Mouse (Mus musculus) ZHBTc4 (cell line): ENCODE data around the gene Nfatc2.
A peak's percentile ranks its signal among the peaks of the same experiment; 100 is the strongest.

Experiments
- DNase-seq: peaks from one replicate; pipeline ENCODE4 v3.0.0-alpha.2; 2011; ENCODE audit warnings: low read depth, low spot score

Nfatc2 gene

DNA sequence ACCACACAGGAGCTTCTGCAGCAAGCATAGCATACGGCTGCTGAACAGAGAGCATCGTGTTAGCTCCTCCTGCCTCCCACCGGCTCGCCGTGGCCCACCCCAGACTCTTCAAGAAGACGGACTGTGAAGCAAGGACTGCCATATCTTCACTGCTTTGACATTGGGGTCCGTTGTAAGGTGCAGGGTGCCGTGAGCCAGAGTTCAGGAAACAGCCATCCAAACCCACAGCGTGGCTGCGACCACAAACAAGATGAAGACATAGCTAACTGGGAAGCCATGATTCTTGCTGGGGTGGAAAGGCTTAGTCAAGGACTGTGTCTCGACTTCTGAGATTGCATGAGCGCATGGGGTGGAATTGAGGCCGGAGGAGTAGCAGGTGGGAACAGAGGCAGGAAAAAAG, 111.5 kb downstream of the Nfatc2 start:
- DNase-seq, result no peak

DNA sequence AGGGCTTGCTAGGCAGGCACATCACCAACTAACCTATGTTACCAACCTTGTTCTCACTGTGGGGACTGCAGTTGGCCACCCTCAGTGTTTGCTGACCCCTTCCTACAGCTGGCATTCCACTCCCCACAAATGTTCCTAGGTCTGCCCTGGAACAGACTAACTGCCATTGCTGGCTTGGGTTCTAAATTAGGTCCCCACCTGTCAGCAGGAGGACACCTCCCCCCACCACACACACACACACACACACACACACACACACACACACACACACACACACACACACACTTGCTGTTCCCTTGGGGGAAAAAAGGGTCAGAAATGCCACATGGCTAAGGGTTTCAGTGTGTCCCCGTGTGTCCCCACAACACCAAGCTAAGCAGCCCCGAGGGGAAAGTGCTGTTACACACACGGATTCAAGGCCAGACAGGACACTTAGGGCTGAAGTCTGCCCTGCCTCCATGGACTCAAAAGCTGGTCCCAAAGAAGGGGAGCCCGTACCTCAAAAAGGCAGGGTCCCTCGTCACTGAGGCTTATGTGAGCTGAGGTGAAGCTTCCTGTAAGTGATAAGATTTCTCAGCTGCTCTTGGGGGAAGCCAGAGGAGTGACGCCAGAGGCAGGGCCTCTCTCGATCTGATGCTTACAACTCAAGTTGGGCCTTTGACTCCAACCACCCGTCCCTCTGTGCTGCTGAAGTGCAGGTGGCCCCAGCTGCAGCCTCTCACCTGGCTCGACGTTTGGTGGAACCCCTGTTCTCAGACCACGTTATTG, 113.1 kb downstream of the Nfatc2 start:
- no peak for DNase-seq

DNA sequence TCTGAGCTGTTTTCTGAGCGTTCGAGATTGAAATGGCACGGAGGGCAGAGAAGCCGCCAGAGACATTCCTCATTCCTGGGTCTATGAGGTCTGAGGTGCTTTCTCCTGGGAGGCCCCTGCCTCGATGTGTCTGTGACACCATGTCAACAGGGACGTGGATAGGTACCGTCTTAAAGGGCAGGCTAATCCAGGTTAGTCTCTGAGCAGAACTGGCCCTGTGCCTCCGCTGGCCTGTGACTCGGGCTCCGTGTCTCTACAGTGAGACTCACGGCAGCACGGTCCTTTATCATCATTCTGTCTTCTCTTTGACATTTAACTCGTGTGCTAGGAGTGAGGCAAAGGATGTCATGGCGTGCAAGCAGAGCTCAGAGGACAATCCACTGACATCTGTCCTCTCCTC, 120.3 kb downstream of the Nfatc2 start:
- DNase-seq, result no peak

DNA sequence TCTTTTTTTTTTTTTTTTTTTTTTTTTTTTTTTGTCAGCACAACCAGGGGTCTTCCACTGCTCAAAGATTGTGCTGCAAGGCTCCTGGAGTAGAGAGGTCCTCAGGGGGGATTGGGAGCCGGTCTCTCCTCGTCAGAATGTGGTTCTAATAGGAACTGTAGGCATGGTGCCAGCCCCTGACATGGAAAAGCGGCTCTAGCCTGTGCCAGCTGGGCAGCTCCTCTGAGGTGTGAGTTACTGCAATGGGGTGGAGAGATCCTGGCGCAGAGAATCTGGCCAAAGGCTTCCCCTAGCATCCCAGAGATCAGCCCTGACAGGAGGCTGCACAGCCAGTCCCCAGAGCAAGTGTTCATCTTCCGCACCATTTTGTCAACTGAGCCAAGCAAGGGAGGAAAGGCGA, 120.8 kb downstream of the Nfatc2 start:
- no peak for DNase-seq

DNA sequence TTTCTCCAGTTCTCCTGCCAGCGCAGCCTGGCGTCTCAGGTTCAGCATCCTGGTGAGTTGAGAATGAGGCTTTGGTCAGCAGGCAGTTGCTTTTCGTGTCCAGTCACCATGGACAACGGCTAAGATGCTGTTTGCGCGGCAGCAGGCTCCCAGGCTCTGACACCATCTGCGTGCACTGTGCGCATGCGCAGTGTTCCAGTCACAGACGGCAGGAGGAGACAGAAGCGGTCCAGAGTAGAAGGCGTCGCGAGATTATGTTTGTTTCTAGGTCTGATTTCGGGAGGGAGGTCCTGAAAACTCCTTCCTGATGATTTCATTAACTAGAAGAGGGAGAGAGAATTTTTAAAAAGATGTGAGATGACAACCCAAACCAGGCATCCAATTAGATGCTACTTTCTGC, 121.5 kb downstream of the Nfatc2 start:
- DNase-seq, result peak; percentile 79

DNA sequence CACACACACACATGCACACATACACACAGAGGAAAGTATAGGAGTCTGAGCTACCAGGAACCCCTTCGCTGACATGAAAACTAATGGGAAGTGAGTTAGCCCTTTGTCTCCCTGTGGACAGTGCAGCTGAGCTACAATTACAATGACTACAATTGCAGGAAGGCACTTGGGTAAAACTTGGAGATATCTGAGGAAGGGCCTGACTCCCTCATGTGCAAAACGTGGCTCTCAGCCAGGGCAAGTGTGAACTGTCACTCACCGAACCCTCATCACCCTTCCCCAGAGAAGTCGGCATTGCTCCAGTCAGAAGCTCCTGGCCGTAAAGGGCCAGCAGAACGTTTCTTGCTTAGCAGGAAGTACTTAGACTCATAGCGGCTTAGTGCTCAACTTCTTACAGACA, 123.0 kb downstream of the Nfatc2 start:
- DNase-seq, result no peak

DNA sequence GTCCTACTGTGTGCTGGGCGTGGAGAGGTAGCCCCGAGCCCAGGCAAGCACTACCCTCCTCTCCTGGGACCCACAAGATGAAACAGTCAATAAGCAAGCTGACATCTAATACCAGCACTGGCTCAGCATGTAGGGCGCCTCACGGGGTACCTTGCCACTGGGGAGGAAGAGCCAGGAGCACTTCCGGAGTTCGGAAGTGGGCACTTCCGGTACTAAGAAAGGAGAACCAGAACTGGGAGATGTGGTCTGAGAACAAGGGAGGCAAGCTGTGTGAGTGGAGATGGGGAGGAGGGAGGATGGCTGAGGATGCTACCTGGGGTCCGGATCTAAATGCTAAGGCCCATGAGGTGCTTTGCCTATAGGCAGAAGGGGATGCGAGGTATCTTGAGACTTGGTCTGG, 128.0 kb downstream of the Nfatc2 start:
- DNase-seq, result no peak

DNA sequence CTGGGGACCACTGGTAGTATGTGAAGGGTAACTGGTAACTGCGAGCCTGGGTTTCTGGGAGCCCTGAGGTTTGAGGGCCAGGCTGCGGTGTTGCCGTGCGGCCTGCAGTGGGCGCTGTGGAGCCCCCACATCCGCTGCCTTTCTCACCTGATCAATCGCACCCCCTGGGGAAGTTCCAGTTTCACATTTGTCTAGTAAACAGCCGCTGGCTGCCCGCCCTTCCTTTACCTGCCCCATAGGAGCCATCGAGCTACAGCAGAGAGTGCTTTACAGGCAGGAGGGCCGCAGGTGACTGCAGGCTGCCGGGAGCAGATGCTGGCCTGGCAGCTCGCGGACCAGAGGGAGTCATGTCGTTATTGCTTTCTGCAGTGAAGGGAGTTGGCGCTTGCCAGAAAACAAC, 128.6 kb downstream of the Nfatc2 start:
- peak; percentile 84 for DNase-seq

DNA sequence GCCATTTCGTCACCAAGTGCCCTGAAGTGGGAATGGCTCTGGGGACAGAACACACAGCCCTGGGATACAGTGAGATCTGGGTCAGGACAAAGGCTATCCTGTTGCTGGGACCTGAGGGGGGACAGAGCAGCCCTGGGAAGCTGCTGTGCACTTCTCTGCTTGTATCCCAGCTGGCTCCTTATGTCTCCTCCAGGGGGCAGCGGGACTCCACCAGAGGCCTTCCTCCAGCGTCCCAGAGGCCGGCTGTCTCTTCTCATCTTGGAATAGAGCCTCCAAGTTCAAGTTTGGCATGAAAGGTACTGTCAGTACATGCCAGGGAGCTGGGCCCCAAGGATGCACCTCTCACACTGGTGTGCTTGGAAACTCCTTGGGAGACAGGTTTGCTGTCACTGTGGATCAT, 132.4 kb downstream of the Nfatc2 start:
- peak; percentile 80 for DNase-seq

DNA sequence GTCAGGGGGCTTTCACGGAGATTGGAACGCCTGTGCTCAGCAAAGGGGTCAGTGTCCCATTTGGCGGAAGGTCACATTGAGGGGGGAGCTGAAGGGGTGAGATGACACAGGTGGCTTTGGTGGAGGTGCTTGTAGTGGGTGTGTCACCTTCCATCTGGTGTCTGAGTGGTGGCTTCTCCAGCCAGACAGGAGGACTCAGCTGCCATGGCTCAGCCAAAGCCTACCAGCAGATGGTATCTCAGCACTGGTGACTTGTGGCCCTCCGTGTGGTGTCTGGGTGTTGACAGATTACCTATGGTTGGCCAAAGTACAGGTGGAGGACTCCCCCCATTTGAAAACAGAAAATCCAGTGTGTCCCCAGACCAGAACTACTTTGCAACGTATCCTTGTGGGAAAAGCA, 134.3 kb downstream of the Nfatc2 start:
- no peak for DNase-seq

DNA sequence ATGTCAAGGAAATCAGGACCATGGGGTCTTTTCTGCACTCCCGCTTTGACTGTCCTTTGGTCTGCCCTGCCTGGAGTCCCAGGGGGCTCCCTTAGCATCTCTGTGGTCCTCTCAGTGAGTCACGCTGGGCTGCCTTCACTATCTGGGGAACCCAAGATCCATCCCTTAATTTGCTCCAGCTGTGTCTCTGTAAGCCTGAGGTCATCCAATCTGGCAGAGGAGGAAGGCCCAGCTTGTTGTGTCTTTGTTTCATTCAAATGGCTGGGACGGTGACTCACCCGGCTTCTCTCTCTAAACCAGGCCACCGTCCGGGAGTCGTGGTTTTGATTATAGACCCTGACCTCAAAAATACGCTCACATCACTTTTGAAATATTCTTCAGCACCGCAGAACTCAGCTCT, 135.4 kb downstream of the Nfatc2 start:
- DNase-seq, result no peak

DNA sequence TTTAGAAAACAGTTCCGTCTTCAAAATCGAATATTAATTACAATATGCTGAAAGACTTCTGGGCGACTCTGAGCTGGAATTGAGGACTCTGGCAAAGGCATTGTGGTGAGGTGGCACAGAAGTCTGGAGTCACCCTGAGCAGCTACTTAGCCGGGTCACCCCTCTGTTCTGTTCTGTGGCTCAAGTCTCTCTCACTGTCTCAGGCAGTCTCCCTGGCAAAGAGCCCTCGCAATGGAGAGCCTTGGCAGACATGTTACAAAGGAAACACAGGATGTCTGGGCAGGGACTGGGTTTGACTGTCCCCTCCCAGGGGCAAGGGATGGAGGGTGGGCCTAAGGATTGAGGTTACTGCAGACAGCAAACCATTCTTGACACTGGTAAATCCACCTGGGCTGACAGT, 135.8 kb downstream of the Nfatc2 start:
- DNase-seq, result no peak

DNA sequence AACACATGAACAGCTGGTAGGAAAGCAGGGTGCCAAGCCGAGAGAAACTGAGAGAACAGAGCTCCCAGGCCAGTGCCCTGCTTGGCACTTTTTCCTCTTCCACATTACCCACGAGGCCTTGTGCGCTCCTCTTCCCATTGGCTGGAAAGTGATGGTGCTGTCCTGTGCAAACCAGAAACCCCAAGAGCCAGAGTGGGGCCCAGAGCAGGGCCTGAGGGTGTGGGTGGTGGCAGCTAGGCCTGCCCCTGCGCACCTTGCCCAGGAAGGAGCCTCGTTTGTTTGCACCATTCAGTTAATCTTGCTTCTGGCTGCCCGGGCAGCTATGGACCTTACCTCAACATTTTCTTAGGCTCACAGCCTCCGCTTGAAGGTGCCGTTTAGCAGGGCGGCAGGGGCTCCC, 139.6 kb downstream of the Nfatc2 start:
- no peak for DNase-seq

DNA sequence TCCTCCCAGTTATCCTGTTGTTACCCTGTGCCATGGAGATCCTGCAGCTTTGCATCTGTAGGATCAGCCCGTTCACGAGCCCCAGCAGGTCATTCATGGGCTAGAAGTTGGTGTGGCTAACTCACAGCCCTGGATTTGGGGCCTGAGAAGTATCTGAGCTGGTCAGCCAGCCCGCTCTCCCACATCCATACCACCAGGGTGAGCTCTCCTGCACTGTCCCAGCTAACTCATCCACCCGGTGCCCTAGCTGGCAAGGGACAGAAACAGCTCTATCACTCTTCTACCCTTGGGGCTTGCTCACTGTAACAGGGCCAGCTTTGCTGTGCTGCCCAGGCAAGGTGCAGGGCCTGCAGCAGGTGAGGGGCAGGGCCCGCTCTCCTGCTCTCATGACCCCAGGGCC, 141.8 kb downstream of the Nfatc2 start:
- DNase-seq, result no peak

DNA sequence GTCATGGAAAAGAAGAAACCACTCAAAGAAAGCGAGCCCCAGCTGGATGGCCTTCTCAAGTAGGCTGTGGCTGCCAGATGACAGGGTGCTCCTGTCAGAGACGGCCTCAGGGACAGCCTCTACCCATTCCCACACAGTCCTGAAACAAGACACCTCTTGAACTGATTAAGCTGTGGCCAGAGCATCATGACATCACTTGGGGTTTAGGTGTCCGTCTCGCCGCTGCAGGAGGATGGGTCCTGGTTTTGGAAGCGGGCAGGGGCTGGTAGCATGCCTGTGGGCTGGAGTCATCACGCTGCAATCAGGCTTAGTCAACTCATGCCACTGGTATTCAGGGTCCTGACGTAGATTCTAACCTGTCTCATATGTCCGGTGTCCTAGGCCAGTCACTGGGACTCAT, 142.9 kb downstream of the Nfatc2 start:
- DNase-seq, result no peak

DNA sequence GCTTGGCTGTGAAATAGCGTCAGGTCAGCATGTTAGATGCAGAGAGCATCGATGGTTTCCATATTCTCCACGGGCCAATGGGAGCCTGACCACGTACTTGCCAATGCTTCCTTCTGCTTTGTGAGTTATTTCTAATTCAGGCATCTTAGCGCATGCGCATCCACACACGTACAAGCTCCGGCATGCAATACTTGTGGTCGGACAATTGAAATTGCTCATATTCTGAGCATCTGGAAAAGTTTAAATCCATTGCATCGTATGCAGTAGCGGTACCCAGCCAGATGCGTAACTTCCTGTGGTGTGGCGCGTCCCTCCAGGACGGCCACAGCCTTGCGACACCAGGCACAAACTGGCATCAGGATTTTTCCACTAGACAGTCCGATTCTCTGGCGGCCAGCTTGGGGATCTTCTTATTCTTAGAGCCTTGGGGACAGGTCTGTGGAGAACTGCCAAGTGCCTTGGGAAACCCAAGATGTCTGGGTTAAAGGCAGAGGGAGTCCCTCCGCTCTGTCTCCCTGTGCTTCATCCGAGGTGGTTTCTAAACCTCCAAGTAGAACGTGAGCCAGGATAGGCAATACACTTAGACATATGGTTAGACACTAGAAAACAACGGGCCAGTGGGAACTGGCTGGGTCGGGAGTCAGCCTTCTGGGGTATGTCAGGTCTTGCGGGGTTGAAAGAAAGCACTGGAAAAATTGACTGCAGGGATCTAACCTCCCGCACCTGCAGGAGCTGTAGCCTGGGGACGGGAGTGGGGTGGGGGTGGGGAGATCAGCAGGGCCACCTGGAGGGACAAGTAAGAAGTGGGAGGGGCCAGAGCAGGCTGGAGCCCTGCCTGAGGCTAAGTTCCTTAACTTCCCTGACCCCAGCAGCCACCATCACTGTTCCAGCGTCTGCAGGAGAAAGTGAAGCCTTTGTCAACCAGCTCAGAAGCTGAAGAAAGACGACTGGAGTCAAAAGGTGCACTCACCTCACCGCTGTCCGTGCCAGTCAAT, 149.4 kb downstream of the Nfatc2 start:
- DNase-seq, result peak; percentile 78

DNA sequence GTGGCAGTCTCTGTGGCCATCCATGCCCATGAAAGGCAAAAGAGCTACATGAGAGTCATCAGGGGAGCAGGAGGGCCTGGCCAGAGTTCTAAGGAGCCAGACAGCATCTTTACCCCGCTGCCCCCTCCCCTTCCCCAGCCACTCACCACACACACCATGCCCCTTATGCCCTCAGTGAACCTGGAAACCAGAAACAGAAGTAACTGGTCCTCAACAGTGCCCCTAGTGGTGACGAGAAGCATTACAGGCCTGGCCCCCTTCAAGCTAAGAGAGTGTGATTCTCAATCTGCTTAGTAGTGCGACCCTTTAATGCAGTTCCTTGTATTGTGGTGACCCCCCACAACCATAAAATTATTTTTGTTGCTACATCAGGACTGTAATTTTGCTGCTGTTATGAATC, 150.5 kb downstream of the Nfatc2 start:
- peak; percentile 70 for DNase-seq

DNA sequence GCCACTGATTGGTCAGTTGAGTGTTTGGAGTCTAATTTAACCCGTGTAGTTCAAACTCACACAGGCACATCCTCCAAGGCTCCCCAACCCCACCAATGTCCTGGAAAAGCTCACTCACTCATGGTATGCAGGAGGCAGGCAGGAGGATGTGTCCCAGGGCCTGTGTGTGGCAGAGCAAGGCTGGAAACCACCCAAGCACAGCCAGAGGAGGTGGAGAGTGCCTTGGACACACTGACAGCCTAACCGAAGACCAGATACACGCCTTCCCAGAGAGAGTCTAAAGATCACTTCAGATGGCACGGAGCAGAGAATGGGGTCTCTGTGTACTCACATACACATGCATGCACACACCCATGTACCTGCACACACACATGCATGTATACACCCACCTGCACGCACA, 153.4 kb downstream of the Nfatc2 start:
- no peak for DNase-seq

DNA sequence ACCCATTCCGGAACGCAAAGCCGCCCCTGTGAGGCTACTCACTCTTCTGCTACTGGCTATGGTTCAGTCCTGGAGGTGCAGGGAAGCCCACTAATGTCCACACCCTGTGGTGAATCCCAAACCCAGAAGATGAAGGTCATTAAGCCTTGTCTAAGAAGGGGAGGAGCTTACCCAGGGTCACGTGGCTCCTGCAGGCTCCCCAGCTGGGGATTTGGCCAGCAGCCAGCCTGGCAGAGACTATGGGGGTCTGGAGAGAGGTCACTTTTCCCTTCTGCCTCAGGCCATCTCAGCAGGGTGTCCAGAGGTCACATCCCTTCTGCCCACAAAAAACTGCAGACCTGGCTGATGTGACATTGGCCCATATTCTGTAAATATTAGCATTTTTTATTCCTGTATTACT, 153.9 kb downstream of the Nfatc2 start:
- peak; percentile 42 for DNase-seq

DNA sequence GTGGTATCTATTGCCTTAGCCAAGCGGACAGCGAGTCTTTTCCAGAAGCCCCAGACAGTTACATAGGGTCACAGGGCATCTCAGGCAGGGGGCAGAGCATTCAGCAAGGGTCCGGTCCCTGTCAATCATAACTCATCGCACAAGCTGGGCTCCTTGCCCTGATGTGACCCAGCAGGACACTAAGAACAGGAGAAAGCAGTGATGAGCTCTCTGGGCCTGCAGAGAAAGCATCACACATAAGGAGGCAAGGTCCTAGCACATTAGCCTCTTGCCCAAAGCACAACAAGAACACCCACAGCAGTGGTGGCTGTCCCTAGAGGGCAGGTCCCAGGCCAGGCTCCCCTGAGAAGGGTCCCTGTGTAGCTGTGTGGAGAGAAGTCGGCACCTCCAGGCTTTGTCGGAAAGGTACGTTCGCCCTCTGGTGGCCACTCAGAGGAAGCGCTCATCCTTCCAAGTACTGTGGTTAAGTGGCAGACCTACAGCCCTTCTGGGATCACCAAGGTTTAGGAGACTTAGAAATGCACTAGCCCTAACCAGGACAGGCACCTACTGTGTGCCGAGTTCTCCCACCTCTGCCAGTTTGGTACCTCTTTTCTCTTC, 156.1 kb downstream of the Nfatc2 start:
- peak; percentile 77 for DNase-seq

DNA sequence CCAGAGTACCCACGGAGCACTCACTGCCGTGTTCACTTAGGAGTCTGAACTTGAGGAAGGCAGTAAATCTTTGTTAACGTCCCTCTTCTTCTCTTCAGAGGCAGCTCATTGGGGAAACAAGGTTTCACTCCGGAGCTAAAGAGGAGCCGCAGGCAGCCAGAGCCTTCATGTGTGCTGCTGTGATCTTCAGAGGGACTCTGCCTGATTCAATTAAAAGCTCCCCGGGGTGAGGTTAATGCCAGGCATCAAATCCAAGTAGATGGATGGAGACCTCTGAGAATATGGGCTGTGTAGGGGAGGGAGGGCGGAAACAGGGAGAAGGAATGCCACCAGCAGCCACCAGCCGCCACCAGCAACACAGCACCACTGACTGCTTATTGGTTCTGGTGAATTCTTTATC, 157.3 kb downstream of the Nfatc2 start:
- DNase-seq, result no peak

DNA sequence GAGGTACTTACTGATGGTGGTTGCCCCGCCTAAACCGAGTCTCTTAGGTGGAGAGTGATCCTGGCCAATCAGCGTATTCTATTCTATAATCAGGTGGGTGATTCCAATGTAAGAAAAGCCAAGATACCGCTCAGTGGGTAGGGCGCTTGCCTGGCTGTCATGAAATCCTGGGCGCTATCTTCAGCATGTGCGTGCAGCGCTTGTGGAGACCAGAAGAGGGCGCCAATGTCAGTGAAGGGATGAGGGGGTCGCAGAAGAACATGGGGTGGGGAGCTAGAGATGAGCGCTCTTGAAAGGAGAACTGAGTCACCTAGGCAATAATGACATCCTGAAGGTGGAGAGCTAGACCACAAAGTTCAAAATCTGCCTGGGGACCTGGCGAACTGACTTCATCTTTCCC, 160.0 kb downstream of the Nfatc2 start:
- peak; percentile 64 for DNase-seq
